Mouse (Mus musculus): ENCODE data around the gene Zfp36.

Zfp36 gene

DNA sequence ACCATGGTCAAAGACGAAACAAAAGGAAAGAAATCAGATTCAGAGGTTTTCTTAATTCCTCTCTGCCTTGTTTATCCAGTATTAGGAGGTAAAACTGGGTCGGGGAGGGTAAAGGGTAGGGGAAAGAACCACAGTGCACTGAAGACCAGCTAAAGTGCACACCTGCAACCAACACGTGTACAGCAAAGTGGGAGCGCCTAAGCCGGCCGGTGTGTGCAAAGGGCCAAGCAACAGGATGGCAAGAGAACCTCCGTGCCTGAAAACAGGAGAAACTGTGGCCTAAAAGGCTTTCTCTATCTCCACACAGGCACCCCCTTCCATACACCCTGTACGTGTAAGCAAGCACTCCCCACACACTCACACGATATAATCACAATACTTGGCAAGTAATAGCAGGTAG is 5.1 kb upstream of the Zfp36 start:
- no peak for DNase-seq (ENCODE audit: low read depth in 1 of 2, low spot score in 2 of 2)

DNA sequence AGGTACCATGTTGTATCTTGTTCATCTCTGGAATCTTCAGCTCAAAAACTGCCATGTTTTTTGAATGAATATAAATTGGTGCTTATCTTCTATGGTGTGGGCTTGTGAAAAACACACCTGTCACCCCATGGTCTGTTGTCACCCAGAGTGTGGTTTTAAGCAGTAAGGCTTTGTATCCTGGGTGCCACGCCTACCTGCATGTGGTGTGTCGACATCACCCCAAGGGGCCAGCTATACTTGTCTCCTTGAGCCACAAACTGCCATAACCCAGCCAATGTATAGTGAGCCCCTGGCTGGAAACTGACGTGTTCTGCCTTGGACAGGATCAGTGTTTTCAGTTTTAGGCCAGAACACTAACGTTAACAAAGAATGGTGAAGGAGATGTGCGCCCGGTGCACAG is 4.1 kb upstream of the Zfp36 start:
- DNase-seq (ENCODE audit: low read depth in 1 of 2, low spot score in 2 of 2), result no peak

- no peak for DNase-seq (ENCODE audit: low read depth in 1 of 2, low spot score in 2 of 2)
Measured at GRCm38 (mm10) chr7:28383606-28384005, 3.6 kb upstream of the Zfp36 start.

GRCm38 (mm10) chr7:28382981-28383396 is 2.9 kb upstream of the Zfp36 start:
- DNase-seq (ENCODE audit: low read depth in 1 of 2, low spot score in 2 of 2), result peak; percentile 94 to 96

DNA sequence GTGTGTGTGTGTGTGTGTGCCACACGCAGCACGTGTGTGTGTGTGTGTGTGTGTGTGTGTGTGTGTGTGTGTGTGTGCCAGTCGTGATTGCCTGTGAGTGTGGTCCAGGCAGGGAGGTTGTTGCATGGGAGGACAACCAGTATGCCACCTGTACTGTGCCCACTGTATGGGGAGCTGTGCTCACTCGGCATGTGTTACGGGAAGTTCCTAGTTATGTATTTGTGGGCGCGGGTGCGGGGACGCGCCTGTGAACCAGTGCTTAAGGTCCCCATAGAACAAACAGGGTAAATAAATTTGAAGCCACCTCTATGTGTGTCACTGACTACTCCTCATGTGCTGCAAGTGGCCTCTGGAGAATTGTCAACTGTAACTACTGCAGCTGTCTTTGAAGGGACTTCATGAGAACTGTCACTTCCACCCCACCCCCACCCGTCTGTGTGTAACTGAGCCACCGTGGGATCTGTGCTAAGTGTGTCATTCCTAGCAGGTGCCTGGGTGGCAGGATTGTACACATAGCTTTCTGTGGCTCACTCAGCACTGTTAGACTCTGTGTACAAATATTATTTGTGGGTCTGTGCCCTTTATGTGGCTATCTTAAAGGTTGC is 2.4 kb upstream of the Zfp36 start:
- DNase-seq (ENCODE audit: low read depth in 1 of 2, low spot score in 2 of 2), result peak in 1 of 2 experiments; percentile 57

- peak; percentile 78 to 95 for DNase-seq (ENCODE audit: low read depth in 1 of 2, low spot score in 2 of 2)
Measured at GRCm38 (mm10) chr7:28381938-28382337, 1.9 kb upstream of the Zfp36 start.

DNA sequence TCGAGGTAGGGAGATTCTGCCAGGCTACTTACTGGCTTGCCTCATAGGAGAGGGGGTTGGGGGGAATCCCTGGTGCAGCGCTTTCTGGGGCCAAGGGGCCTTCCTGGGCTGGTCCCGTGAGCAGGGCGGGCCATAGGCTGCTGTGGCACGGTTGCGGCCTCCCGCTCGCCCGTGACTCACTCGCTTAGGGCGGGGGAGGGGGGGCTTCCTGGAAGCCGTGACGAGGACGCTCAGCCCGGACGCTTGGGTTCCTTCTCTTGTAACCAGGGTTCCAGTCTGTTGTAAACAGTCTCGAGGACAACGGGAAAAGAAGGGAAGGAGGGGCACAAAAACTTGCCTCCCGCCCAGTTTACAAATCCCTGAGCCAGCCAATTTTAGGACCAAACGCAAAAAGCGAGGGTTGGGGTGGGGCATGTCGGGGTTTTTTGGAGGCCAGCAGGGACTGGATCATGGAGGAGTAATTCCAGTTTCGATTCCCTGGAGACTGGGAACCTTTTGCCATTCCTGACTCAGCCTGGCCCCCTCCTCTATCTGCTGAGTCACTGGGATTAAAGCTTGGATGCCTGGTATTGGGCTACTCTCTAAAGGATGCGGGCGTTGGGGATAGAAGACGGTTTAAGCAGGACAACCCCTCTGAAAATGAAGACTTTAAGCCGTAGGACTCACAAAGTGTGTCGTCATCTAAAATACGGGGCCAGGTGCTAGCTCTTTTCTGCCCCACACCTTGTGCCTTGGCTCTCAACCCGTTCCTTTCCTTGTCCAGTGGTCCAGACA is 1.2 kb upstream of the Zfp36 start:
- DNase-seq (ENCODE audit: low read depth in 1 of 2, low spot score in 2 of 2), result peak; percentile 92 to 93

GRCm38 (mm10) chr7:28378769-28379651 is 1.0 kb downstream of the Zfp36 start:
- DNase-seq (ENCODE audit: low read depth in 1 of 2, low spot score in 2 of 2), result peak; percentile 90 to 97

DNA sequence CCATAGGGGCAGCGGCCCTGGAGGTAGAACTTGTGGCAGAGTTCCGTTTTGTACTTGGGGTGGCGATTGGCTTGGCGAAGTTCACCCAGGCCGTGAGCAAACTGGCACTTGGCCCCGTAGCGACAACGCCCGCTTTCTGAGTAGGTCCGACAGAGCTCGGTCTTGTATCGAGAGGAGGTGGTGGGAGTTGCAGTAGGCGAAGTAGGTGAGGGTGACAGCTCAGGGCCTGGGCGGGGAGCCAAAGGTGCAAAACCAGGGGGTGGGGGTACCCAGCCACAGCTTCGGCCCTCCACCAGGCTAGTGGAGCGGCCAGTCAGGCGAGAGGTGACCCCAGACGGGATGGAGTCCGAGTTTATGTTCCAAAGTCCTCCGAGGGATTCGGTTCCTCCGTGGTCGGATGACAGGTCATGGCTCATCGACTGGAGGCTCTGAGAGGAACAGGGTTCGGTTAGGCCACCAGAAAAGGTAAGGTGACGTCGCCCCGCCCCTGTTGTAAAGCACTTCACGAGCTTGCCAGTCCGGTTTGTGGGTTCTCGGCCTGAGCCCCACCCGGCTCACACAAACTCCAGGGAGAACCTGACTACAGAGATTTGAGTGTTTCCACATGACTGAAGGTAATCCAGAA is 1.9 kb downstream of the Zfp36 start:
- DNase-seq (ENCODE audit: low read depth in 1 of 2, low spot score in 2 of 2), result peak in 1 of 2 experiments; percentile 68

- DNase-seq (ENCODE audit: low read depth in 1 of 2, low spot score in 2 of 2), result no peak
Measured at GRCm38 (mm10) chr7:28377190-28378065, 2.6 kb downstream of the Zfp36 start.

DNA sequence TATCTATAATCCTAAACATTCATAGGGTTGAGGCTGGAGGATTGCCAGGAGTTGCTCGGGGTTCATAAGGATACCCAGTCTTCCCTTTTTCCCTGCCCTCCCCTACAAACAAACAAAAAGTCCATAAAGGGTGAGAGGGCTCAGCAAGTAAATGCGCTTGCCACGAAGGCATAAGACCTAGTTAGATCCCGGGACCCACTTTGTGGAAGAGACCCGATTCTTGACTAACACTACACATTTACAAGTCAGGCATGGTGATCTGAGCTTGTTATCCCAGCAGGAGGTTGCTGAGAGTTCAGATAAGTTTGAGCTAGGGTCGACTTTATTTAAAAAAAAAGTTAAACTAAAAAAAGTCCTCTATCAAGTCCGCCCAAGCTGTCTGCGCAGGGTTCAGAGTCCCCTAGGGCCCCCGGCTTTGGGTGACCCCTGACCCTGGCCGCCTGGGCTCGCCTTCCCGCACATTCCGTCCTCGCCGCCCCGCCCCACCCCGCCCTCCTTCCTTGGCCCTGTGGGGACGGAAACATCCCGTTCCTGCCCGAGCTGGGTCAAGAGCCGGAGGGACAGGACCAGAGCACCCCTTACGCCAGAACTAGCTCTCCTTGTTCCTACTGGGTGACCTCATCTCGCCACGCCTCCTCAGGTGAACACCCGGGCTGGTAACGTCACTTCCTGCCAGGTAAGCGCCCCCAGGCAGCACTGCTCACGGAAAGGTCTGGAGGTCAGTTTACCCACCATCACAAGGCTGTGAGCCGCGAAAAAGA is 3.9 kb downstream of the Zfp36 start:
- peak in 1 of 2 experiments; percentile 81 for DNase-seq (ENCODE audit: low read depth in 1 of 2, low spot score in 2 of 2)

GRCm38 (mm10) chr7:28375176-28375921 is 4.7 kb downstream of the Zfp36 start:
- DNase-seq (ENCODE audit: low read depth in 1 of 2, low spot score in 2 of 2), result peak; percentile 76 to 89

DNA sequence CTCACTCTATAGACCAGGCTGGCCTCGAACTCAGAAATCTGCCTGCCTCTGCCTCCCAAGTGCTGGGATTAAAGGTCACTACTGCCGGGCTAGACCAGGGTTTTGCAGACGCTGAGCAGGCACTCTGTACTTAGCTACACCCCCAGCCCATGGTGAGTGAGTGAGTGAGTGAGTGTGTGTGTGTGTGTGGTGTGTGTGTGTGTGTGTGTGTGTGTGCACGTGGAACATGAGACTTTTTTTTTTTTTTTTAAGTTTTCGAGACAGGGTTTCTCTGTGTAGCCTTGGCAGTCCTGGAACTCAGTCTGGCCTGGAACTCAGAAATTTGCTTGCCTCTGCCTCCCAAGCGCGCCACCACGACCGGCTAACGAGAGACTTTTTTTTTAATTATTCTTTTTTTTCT is 5.4 kb downstream of the Zfp36 start:
- DNase-seq (ENCODE audit: low read depth in 1 of 2, low spot score in 2 of 2), result no peak

GRCm38 (mm10) chr7:28373891-28374495 is 6.1 kb downstream of the Zfp36 start:
- DNase-seq (ENCODE audit: low read depth in 1 of 2, low spot score in 2 of 2), result no peak

DNA sequence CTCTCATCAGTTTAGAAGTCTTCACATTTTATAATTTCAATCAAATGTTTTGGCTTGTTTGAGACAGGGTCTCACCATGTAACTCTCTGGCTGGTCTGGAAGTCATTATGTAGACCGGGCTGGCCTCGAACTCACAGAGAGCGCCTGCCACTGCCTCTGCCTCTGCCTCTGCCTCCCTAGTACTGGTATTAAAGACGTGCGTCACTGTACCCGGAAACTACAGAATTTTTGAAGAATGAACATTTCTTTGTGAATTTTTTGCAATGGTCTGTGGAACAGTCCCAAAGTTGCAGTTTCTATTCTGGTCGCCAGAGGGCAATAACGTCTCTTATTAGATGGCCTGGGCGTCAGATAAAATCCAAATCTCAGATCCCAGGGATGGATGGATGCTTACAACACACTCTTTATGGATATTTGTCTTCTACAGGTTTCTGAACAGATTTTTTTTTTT is 6.9 kb downstream of the Zfp36 start:
- peak; percentile 59 to 76 for DNase-seq (ENCODE audit: low read depth in 1 of 2, low spot score in 2 of 2)

DNA sequence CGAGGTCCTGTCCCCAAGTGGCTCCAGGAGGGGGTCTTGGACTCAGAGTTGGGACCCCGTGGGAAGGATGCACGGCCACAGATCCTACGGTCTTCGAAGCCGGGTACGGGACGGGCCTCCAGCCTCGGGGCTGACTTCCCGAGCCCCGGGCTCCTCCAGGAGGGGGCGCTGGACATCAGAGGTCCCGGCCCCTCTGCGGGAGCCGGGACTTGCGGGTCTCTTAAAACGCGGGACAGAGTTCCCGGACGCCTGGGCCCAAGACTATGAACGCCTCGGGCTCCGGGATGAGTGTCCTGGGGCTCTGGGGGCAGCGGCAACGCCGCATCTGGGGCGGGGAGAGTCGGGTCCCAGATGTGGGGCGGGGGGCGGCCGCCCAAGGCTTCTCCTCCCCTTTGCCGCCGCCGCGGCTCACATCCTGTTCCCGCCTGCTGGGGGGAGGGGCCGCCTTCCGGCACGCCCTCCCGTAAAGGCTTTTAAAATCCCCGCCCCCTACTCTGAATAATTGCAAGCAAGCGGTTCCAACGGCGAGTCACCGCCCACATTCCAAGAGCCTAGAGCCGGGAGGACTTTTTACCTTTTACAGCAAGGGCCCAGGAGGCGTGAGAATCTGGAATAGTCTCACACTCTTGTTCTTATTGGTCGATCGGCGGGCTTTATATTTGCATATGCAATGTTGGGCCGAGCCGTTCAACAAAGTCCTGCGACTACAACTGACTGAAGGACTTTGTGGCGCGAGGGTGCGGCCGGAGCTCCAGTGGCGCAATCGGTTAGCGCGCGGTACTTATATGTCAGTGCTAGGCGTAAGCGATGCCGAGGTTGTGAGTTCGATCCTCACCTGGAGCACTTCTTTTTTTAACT is 7.6 kb downstream of the Zfp36 start, which contains the start of gene Plekhg2:
Gene Plekhg2 (minus strand): TSS at position 349 of the 858 bp plus-strand sequence.
- peak; percentile 96 to 98 for DNase-seq (ENCODE audit: low read depth in 1 of 2, low spot score in 2 of 2)

- DNase-seq (ENCODE audit: low read depth in 1 of 2, low spot score in 2 of 2), result no peak
Measured at GRCm38 (mm10) chr7:28371514-28371989, 8.5 kb downstream of the Zfp36 start.
